Mouse (Mus musculus) retina, adult 2 months (tissue): ENCODE data around the gene Foxa3.
"Not testable (repeated sequence)": the region's sequence is repeated elsewhere in the genome, so short reads cannot be mapped to it uniquely, and the experiment has no call there.

Source experiments
- DNase-seq: peaks from one replicate; pipeline ENCODE4 v3.0.0-alpha.2; 2012; ENCODE audit warnings: low read depth, low spot score

Foxa3 gene

DNA sequence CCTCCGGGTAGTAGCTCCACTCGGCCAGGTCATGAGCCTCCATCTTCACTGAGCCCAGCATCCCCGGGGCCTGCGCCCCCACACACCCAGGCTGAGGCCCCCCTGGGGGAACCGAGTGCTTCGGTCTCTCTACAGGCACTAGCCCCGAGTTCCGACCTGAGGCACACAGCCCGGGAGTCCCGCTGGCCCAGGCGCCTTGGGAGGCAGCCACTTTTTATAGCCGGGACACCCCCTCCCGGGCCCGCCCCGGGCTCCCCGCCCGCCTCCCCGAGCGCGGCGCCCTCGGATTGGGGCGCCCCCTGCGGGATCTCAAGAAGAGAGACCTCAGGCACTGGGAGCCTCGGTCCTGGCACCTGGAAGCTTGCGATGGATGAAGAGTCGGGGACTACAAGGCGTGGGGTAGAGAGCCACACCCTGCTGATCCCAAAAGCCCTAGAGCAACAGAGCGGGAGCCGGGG is at the start of gene Foxa3:
Gene Foxa3 (minus strand): TSS at position 182 of the 458 bp plus-strand sequence.
- DNase-seq: no peak

DNA sequence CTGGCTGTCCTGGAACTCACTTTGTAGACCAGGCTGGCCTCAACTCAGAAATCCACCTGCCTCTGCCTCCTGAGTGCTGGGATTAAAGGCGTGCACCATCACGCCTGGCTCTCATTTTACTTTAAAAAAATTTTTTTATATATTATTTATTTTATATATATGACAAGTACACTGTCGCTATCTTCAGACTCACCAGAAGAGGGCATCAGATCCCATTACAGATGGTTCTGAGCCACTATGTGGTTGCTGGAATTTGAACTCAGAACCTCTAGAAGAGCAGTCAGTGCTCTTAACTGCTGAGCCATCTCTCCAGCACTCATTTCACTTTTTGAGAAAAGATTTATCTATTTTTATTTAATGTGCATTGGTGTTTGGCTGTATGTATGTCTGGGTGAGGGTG is 47.7 kb upstream of the Foxa3 start:
- DNase-seq: not testable (repeated sequence)

DNA sequence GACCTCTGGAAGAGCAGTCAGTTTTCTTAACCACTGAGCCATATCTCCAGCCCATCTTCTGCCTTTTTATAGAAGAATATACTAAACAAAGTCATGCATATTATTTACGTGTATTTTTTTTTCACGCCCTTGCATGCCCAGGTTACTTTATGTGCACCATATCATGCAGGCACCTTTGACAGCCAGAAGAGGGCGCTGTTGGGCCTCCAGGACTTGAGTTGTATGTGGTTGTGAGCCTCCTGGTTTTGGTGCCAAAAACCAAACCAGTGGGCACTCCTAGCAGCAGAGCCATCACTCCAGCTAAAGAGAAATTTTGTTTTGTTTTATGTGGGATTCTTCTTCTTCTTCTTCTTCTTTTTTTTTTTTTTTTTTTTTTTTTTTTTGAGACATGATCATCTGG is 46.2 kb upstream of the Foxa3 start:
- no peak for DNase-seq

DNA sequence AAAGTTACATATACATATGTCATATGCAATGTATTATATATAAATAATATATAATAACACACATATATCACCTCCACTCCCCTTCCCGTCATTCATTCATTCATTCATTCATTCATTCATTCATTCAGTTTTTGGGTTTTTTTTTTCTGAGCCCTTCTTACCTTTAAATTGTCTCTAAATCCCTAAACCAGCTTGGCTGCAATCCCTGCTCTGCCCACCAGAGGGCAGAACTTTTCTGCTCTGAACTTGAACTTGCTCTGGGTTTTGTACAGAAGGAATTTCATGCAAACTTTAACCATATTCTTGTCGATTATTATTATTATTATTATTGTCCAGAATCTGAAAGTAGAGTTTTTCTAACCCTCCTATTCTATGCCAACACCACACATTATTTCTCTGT is 45.4 kb upstream of the Foxa3 start:
- DNase-seq: peak; percentile 34

DNA sequence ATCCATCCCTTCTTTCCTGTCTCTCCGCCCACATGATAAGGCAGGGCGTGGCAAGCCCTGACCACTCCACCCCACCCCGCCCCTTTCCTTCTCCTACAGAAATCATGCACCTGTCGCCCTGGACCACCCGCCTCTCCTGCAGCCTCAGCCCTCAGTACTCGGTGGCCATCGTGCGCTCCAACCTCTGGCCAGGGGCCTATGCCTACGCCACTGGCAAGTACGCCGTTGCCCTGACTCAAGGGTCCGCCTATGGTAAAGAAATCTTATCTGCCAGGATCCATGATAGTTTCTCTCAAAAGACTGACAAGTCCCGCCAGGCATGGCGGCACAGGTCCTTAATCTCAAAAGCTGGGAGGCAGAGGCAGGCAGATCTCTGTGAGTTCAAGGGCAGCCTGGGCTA is 44.6 kb upstream of the Foxa3 start:
- no peak for DNase-seq

DNA sequence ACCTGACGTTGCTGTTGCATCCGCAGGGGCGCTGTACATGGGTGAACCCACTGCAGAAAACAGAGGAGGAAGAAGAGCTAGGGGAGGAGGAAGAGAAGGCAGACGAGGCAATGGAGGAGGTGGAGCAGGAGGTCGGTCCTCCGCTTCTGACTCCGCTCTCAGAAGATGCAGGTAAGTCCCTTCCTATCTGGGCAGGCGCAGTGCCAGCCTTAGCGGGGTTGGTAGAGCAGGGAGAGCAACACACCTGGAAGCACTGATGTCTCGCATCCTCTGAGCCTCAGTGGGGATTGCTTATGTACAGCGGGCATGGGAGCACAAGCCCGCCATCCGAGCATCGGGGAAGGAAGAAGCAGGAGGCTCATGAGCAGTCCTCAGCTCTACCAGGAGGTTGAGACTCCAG is 43.7 kb upstream of the Foxa3 start:
- no peak for DNase-seq

DNA sequence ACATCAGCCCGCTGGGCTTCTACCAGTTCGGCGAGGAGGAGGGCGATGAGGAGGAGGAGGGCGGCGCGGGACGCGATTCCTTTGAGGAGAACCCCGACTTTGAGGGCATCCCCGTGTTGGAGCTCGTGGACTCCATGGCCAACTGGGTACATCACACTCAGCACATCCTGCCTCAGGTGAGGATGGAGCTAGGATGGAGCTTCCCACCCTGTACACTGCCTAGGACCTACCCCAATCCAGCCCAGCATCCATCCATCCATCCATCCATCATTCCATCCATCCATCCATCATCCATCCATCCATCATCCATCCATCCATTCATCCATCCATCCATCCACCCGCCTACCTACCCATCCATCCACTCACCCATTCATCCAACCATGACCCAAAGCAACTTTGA is 42.6 kb upstream of the Foxa3 start:
- no peak for DNase-seq

DNA sequence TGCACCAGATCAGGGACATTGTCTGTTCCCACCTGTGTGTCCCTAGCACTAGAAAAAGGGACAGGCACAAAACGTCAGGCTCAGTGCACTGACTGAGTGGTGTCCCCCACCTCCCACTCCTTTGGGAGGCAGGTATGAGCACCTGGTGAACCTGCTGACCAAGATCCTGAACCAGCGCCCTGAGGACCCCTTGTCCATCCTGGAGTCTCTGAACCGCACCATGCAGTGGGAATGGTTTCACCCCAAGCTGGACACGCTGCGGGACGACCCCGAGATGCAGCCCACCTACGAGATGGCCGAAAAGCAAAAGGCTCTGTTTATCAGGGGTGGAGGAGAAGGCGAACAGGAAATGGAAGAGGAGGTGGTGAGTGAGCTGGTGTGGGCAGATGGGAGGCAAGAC is 34.1 kb upstream of the Foxa3 start:
- DNase-seq: no peak

DNA sequence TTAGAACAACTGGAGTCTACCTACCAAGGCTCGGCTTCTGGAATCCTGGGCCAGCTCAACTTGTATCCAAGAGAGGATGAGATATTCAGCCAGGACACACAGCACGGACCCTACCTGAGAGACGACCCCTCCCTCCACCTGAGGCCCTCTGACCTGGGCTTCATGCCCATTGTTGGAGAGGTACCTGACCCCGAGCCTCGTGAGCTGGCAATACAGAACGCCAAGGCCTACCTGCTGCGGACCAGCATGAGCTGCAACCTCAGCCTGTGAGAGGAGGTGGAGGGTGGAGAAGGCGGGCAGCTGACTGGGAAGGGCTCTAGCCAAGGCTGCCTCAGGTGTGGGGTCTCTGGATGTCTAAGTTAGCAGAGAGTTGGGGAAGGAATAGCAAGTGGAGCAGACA is 31.8 kb upstream of the Foxa3 start:
- DNase-seq: no peak

DNA sequence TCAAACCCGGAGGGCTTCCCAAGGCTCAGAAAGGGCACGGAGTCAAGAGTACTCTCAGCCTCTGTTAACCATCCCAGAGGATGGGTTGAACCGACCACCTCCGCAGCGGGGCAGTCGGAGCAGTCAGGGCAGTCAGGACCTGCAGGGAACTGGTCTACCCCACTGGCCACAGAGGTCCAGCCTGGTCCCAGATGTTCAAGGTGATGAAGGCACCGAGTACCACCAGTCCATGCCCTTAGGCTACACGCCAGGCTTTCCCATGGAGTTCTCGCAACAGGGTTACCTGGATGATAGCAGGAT is 31.4 kb upstream of the Foxa3 start:
- no peak for DNase-seq

DNA sequence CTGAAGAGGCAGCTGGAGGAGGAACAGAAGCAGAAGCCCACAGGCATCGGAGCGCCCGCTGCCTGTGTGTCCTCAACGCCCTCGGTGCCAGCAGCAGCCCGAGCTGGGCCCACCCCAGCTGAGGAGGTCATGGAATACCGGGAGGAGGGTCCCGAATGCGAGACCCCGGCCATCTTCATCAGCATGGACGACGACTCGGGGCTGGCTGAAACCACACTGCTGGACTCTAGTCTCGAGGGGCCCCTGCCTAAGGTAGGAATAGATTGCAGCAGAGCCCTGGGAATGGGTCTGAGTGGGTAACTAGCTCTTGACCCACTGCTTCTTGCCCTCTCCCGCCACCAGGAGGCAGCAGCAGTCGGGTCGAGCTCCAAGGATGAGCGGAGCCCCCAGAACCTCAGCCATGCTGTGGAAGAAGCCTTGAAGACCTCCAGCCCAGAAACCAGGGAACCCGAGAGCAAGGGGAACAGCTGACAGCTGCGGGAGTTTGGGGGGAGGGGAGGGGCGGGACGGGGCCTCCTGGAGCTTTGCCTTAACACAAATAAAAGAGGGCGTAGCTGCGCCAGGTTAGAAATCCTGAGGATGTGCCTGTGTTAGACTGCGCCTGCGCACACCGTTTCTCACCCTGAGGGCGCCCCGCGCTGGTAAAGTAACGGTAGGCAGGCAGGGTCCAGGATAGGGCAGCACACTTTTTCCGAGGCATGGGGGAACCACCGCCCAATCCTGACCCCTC is 30.9 kb upstream of the Foxa3 start, which contains the start of gene Rsph6a:
Gene Rsph6a (plus strand): TSS at position 644 of the 730 bp plus-strand sequence.
- peak; percentile 13 for DNase-seq

DNA sequence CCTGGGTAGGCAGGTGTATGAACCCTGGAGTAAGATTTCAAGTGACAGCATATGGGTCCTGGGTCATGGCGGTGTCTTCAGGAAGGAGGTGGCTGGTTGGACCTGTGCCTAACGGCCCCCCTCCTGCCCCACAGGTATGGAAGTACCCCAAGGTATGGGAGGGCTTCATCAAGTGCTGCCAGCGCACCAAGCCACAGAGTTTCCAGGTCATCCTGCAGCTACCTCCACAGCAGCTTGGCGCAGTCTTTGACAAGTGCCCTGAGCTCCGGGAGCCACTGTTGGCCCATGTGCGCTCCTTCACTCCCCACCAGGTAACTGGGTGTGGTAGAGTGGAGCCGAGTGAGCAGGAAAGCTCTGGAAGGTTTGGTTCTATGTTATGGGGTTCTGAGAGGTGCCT is 29.8 kb upstream of the Foxa3 start:
- DNase-seq: no peak

DNA sequence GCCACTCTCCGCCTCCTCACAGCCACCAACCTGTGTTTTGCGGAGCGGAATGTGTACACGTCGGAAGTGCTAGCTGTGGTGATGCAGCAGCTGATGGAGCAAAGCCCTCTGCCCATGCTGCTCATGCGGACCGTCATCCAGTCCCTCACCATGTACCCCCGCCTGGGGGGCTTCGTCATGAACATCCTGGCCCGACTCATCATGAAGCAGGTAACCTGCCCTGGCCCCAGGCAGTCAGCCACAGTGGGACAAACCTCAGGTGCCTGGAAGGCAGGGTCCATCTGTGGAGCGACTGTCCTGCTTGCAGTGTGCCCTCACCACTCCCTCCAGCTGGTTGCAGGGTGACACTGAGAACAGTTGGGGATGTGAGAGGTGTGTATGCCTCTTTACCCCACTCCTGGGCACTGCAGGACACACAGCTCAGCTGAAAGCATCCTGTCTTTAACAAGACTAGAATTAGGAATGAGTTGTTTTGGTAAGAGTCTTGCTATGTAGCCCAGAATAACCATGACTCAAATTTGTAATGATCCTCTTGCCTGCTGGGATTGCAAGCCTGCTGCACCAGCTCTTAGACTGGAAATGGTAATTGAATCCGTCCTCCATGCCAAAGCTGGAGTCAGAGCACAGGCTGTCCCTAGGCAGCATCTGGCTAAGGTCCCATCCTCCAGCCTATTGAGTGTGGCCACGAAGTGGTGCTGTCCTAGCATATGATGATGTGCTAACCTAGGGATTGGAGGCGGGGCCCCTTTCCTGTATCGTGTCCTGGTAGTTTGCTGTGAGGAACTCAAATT is 29.2 kb upstream of the Foxa3 start:
- DNase-seq: no peak

DNA sequence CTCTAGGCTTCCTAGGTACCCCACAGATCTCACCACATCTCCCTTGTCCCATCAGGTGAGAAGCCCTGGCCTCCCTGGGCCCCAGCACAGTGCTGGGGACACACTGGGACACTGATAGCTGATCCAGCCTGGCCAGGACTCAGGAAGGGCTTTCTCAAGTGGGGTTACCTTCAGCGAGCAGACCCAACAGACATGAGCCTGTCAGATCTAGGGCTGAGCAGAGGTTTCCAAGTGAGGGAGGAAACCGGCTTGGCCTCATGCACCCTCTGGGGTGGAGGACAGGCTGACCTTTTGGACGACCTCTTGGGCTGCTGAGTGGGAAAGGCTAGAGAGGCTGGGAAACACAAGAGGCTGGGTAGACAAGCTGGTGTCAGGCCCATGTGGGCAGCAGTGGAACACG is 27.8 kb upstream of the Foxa3 start:
- DNase-seq: no peak

DNA sequence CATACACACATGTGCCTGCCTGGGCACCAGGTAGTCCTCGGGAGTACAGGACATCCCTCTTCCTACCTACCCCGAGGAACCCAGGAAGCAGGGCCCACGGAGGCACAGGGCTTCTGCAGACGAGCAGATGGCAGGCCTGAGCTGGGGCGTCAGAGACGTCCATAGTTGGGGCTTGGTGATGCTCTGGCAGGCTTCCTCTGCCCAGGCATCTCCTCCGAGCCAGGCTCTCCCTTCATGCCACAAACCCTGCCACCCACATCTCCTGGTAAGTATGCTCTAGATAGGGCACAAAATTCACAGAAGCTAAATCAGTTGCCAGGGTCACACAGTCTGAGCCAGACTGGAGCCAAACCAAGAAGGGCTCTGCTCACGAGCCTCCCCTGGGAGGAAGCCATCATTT is 26.8 kb upstream of the Foxa3 start:
- no peak for DNase-seq

DNA sequence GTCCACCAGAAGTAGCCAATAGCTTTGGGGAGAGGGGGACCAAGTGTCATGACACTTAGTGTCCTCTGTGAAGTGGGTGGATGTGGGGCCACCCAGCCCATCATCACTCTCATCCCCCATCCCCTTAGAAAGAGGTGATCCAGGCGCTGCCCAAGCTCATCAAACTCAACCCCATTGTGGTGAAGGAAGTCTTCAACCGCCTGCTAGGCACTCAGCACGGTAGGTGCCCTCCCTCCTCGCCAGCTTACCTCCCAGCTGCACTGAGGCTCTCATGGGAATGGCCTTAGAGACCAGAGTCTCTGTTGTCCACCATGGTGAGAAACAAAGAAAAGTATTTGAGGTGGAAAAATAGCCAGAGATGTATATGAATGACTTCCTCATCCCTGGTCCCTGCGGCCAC is 25.9 kb upstream of the Foxa3 start:
- DNase-seq: no peak

DNA sequence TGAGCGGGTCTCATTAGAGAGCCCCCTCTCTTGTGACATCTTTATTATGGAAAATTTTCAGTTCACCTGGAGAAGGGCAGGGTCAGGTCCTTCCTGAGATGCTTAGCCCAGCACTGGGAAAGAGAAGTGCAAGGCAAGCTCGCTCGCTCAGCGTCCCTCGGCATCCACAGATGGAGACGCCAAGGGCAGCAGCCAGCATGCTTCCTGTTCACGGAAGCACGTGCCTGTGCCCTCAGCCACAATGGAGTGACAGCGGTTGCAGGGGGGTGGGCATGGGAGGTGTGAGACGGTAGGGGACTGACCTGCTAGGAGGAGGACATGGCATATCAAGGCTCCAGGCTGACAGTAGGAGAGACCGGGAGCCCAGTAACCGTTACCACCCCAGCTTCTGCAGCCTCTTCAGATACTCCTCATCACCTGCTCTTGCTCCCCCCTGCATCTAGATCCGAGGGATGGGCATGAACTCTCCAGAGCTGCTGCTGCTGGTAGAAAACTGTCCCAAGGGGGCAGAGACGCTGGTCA is 24.7 kb upstream of the Foxa3 start:
- DNase-seq: no peak

DNA sequence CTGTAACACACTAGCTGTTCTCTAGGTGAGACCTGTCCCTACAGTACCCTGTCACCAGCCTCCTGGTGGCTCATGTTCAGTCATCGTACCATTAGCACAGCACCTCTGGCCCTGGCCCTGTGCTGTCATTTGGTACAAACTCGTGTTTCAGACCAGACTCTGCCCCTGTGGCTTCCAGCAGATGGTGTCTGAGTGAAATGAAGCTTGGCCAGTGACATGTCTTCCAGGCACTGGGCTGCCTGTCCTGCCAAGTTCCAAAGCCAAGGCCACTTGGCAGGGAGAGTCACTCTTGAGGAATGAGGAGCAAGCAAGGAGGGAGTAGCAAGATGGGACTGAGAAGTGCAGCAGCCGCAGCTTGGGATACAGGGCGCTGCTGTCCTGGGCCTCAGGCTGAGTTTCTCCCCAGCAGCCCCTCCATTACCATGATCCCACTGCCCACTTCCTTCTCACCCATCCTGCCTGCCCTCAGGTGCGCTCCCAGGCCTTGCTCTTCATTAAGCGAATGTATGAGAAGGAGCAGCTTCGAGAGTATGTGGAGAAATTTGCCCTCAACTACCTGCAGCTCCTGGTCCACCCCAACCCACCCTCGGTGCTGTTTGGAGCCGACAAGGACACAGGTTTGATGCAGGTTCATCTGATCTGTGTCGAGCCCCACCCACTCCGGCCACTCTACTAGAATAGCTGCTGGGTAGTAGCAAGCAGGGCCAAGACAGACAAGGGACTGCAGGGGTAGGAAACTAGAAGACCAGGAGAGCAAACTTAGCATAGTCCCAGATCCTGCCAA is 23.1 kb upstream of the Foxa3 start:
- no peak for DNase-seq

DNA sequence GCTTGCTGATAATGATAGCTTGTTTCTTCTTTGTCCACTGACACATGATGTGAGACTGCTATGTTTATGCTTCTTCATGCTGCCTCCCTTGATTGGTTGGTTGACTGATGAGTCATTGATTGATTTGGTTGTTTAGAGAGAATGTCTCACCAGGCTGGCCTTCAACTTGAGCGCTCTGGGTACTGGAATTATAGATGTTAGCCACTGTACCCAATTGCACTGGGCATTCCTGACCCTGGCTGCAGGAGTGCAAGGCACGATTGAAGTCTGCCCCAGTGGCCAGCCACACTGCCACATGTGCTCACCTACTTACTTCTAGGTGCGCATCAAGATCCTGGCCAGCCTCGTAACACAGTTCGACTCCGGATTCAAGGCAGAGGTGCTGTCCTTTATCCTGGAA is 21.3 kb upstream of the Foxa3 start:
- DNase-seq: no peak

DNA sequence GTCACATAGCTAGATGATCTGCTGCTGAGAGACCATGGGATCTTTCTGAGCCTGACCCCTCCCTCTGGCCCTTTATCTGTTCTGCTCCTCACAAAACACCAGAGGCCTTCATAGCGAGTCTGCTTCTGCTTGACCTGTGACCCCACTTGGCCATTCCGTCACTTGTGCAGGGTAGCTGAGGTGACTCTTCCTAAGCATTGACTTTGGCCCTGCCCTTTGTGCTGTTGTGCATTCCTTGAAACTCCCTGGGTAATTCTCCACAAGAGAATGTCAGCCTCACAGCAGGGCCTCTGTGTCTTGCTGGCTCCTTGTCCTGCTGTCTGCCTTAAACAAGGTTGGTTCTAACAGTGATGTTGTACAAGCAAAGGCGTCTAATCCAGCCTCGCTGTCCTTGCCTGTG is 8.3 kb upstream of the Foxa3 start:
- DNase-seq: no peak

DNA sequence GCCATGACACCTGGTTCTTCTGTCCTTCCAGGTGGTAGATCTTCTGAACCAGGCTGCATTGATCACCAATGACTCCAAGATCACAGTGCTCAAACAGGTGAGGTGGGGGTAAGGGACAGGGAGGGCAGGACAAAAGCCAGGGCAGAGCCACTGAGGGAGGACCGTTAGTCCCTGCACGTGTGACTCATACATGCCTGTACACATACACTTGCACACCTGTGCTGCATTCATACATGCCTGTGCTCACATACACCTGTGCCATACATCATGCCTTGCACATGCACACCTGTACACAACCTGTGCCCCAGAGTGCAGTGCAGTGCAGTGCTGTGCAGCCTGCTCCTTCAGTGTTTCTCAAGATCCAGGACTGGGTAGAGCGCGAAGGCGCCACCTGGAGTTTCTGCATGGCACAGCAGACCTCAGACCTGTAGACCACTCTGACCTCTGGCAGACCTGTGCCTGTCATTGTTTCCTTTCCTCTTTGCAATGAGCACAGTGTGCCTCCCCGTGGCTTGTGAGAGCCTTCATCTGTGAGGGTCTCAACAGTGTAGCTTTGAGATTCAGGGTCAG is 5.8 kb upstream of the Foxa3 start:
- no peak for DNase-seq

DNA sequence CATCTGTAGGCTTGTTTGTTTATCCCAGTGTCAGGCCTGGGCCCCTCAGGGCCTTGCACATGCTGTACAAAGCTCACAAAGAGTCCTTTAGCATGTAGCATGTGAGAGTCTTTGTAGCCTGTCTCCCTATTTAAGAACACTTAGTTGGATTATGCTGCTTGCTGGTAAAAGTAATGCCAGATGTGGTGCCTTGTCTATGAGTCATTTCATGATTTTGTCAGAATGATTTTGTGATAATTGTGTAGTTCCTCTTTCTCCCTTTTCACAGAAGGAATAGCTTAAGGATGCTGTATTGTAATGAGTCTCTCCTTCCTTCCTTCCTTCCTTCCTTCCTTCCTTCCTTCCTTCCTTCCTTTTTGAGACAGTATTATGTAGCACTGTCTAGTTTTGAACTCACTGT is 4.7 kb upstream of the Foxa3 start:
- no peak for DNase-seq
